Mouse (Mus musculus) bone marrow macrophage, adult 2 months (primary cell): ENCODE data around the gene Nagk.

Experiments used
- CTCF ChIP-seq: IDR thresholded peaks from 2 replicates; pipeline ENCODE4 v1.5.1; 2012; ENCODE audit warnings: low read depth, mild to moderate bottlenecking, low read length, moderate library complexity
- POLR2A ChIP-seq: IDR thresholded peaks from 2 replicates; pipeline ENCODE4 v1.6.1; 2012; ENCODE audit warnings: mild to moderate bottlenecking, low read depth, low read length, borderline replicate concordance

- TF ChIP-seq POLR2A (0 out of 2 replicates have a peak, but pooled peaks have one; percentile 13), CTCF (no peak)
Measured at GRCm38 (mm10) chr6:83794760-83795296, at the start of gene Nagk.
